Mouse (Mus musculus): ENCODE results near the gene Gcnt2. TPM values are rescaled to one million over a fixed set of nuclear protein-coding genes. Genes with fewer than 3 reads are reported as not detected.

Gcnt2 gene
- polyA plus RNA-seq, 1 experiment, result 57.5 TPM

DNA sequence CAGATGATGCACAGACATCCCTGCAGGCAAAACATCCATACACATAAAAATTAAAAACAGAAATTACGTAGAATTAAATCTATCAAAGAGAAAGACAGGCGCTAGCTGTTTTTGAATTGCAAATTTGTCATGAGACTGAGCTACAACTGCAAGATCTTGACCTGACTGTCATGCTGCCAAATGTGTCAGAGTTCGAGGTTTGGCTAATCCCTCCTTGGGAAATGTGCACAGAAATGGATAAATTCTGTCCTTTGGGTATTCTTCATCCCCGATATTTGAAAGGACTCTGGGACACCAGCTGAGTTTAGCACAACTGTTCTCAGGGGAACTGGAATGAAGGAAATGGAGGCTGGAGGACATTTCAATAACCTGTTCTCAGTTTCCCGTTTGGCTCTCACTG is 41.7 kb downstream of the Gcnt2 start:
- H3K27ac ChIP-seq (ENCODE audit: insufficient read depth, low read length), result no peak overlapping the region
- H3K36me3 ChIP-seq (ENCODE audit: control insufficient read depth, insufficient read depth, low read length, poor library complexity, severe bottlenecking), result peaks cover 28% of the 10 kb centered on the region
- H3K4me1 ChIP-seq (ENCODE audit: control insufficient read depth, insufficient read depth, low read length), result peaks cover 1% of the 10 kb centered on the region
- TF ChIP-seq EP300 (IDR thresholded peaks at IDR 0.05; ENCODE audit: insufficient read depth, low read depth, low read length) (no peak), POLR2A (IDR thresholded peaks at IDR 0.05; ENCODE audit: insufficient read depth, low read length) (no peak), CTCF (IDR thresholded peaks at IDR 0.05; ENCODE audit: low read depth, low read length) (no peak)
- H3K9me3 ChIP-seq (replicated peaks; ENCODE audit: control insufficient read depth, insufficient read depth, low read length, poor library complexity, severe bottlenecking), result no peaks in the 10 kb centered on the region
- H3K9ac ChIP-seq (ENCODE audit: low read depth, poor library complexity, severe bottlenecking), result no peak overlapping the region
- H3K4me3 ChIP-seq (ENCODE audit: low read depth, low read length), result no peak overlapping the region
- no peaks in the 10 kb centered on the region for H3K27me3 ChIP-seq (ENCODE audit: control insufficient read depth, insufficient read depth, low read length, poor library complexity, severe bottlenecking)

DNA sequence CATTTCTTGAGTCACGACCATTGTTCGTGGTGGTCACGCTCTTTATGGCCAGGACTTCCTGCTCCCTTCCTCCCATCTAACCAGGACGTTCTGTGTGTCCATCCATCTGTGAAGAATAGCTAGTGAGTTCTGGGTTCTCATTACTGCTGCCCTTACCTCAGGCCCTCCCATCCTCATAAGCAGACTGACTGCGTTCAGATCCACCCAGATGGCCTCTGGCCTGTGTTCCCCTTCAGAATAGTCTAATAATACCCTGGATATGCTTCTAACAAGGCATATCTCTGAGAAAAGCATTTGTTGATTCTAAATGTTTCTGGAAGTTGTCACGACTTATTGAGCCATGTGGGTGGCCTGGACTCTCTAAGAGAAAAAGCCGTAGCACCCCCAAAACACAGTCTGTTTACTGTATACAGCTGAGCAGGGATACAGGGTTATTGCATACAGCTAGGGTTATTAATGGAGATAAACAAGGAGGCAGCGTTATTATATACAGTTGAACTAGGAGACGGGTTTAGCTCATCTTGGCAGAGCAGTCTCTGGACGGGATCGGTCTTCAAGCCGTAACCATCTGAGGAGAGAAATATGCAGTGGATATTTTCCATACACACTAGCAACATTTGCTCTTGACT is 42.4 kb downstream of the Gcnt2 start:
- Histone ChIP-seq H3K36me3 (ENCODE audit: control insufficient read depth, insufficient read depth, low read length, poor library complexity, severe bottlenecking) (peaks cover 24% of the 10 kb centered on the region), H3K27me3 (ENCODE audit: control insufficient read depth, insufficient read depth, low read length, poor library complexity, severe bottlenecking) (no peaks in the 10 kb centered on the region), H3K27ac (ENCODE audit: insufficient read depth, low read length) (no peak overlapping the region), H3K4me1 (ENCODE audit: control insufficient read depth, insufficient read depth, low read length) (peaks cover 2% of the 10 kb centered on the region), H3K9me3 (replicated peaks; ENCODE audit: control insufficient read depth, insufficient read depth, low read length, poor library complexity, severe bottlenecking) (no peaks in the 10 kb centered on the region), H3K9ac (ENCODE audit: low read depth, poor library complexity, severe bottlenecking) (no peak overlapping the region), H3K4me3 (ENCODE audit: low read depth, low read length) (no peak overlapping the region)
- no peak for TF ChIP-seq EP300 (IDR thresholded peaks at IDR 0.05; ENCODE audit: insufficient read depth, low read depth, low read length)

DNA sequence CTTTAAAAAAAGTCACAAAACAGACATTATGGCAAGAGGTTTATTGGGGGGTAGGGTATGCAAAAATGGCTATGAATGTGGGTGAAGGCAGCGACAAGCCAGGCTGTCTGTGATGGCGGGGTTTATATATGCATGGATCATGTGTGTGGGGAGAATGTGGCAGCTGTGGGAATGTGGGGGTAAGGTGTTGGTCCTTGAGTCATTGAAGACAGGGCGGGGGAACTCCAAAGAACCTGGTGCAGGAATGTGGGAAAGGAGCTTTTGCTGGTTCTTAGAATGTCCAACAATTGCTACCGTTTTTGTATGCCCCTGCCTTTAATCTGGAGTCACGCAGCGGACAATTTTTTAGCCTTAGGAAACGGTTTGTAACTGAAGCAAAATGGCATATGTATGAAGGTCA is 44.5 kb downstream of the Gcnt2 start:
- H3K4me3 ChIP-seq (ENCODE audit: low read depth, low read length), result peak overlapping the region; percentile 33
- TF ChIP-seq EP300 (IDR thresholded peaks at IDR 0.05; ENCODE audit: insufficient read depth, low read depth, low read length) (no peak), POLR2A (IDR thresholded peaks at IDR 0.05; ENCODE audit: insufficient read depth, low read length) (no peak), CTCF (IDR thresholded peaks at IDR 0.05; ENCODE audit: low read depth, low read length) (no peak)
- peaks cover 25% of the 10 kb centered on the region for H3K36me3 ChIP-seq (ENCODE audit: control insufficient read depth, insufficient read depth, low read length, poor library complexity, severe bottlenecking)
- H3K4me1 ChIP-seq (ENCODE audit: control insufficient read depth, insufficient read depth, low read length), result peaks cover 2% of the 10 kb centered on the region
- H3K27ac ChIP-seq (ENCODE audit: insufficient read depth, low read length), result no peak overlapping the region; the same call in 1 of the 2 replicates
- no peak overlapping the region for H3K9ac ChIP-seq (ENCODE audit: low read depth, poor library complexity, severe bottlenecking)
- no peaks in the 10 kb centered on the region for H3K27me3 ChIP-seq (ENCODE audit: control insufficient read depth, insufficient read depth, low read length, poor library complexity, severe bottlenecking)
- H3K9me3 ChIP-seq (replicated peaks; ENCODE audit: control insufficient read depth, insufficient read depth, low read length, poor library complexity, severe bottlenecking), result no peaks in the 10 kb centered on the region

DNA sequence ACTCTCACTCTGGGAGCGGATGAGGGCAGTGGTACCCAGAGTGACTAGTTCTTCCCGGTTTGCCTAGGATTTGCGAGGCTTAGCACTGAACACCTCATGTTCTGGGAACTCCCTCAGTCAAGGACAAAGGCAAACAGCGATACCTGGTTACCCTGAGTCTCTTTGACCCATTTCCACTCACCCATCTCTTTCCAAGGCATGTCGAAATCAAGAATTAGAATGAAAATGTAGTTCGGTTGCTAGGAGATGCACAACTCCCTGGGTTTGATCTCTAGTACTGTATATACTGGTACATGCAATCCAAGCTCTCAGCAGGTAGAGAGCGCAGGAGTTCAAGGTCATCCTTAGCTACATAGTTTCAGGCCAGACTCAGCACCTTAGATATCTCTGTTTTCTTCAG is 47.0 kb downstream of the Gcnt2 start:
- H3K9ac ChIP-seq (ENCODE audit: low read depth, poor library complexity, severe bottlenecking), result no peak overlapping the region
- peaks cover 10% of the 10 kb centered on the region for H3K36me3 ChIP-seq (ENCODE audit: control insufficient read depth, insufficient read depth, low read length, poor library complexity, severe bottlenecking)
- H3K27ac ChIP-seq (ENCODE audit: insufficient read depth, low read length), result 0 out of 2 replicates have a peak overlapping the region, but pooled peaks have one; percentile 2
- H3K4me1 ChIP-seq (ENCODE audit: control insufficient read depth, insufficient read depth, low read length), result peaks cover 2% of the 10 kb centered on the region
- H3K27me3 ChIP-seq (ENCODE audit: control insufficient read depth, insufficient read depth, low read length, poor library complexity, severe bottlenecking), result no peaks in the 10 kb centered on the region
- TF ChIP-seq POLR2A (IDR thresholded peaks at IDR 0.05; ENCODE audit: insufficient read depth, low read length) (no peak), EP300 (IDR thresholded peaks at IDR 0.05; ENCODE audit: insufficient read depth, low read depth, low read length) (no peak), CTCF (IDR thresholded peaks at IDR 0.05; ENCODE audit: low read depth, low read length) (no peak)
- H3K4me3 ChIP-seq (ENCODE audit: low read depth, low read length), result no peak overlapping the region
- H3K9me3 ChIP-seq (replicated peaks; ENCODE audit: control insufficient read depth, insufficient read depth, low read length, poor library complexity, severe bottlenecking), result no peaks in the 10 kb centered on the region

DNA sequence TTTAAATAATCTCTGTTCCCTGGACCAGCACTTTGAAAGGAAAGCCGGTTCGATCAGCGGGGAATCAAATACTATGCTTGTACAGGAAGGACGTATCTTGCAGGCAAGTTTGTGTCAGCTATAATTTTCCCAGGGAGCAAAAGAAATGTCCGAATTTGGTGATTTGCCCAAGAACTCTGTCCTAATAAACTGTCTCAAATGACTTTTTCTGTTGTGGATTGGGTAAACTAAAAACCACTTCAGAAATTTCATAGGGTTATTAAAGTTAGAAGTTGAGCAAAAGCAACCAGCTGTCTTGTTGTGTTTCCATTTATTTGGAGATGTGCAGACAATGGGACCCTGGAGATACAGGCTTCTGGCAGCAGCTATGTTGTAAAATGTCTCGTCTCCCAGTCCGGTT is 47.7 kb downstream of the Gcnt2 start:
- Histone ChIP-seq H3K4me1 (ENCODE audit: control insufficient read depth, insufficient read depth, low read length) (peaks cover 2% of the 10 kb centered on the region), H3K36me3 (ENCODE audit: control insufficient read depth, insufficient read depth, low read length, poor library complexity, severe bottlenecking) (peaks cover 17% of the 10 kb centered on the region), H3K4me3 (ENCODE audit: low read depth, low read length) (no peak overlapping the region), H3K9me3 (replicated peaks; ENCODE audit: control insufficient read depth, insufficient read depth, low read length, poor library complexity, severe bottlenecking) (no peaks in the 10 kb centered on the region), H3K27me3 (ENCODE audit: control insufficient read depth, insufficient read depth, low read length, poor library complexity, severe bottlenecking) (no peaks in the 10 kb centered on the region), H3K9ac (ENCODE audit: low read depth, poor library complexity, severe bottlenecking) (no peak overlapping the region), H3K27ac (ENCODE audit: insufficient read depth, low read length) (peak overlapping the region; percentile 55)
- no peak for TF ChIP-seq EP300 (IDR thresholded peaks at IDR 0.05; ENCODE audit: insufficient read depth, low read depth, low read length)

DNA sequence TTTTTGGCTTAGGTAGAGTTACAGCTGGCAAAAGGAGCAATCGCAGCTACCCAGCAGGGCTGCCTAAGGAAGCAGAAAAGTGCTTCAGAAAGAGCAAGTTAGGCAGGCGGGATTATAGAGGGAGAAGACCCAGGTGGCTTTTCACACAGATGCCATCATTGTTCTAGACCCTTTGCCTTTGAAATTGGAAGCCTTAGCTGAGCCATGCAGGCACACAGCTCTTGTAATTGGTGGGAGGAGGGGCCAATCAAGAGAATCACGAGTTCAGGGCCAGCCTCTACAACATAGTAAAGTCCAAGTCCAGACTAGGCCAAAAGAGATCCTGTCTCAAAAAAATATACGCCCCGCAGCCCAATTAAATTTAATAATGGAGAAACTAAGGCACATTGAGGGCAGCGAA is 48.5 kb downstream of the Gcnt2 start:
- Histone ChIP-seq H3K9me3 (replicated peaks; ENCODE audit: control insufficient read depth, insufficient read depth, low read length, poor library complexity, severe bottlenecking) (no peaks in the 10 kb centered on the region), H3K27me3 (ENCODE audit: control insufficient read depth, insufficient read depth, low read length, poor library complexity, severe bottlenecking) (no peaks in the 10 kb centered on the region), H3K4me1 (ENCODE audit: control insufficient read depth, insufficient read depth, low read length) (peaks cover 2% of the 10 kb centered on the region), H3K27ac (ENCODE audit: insufficient read depth, low read length) (peak overlapping the region; percentile 55; the same call in 1 of the 2 replicates), H3K36me3 (ENCODE audit: control insufficient read depth, insufficient read depth, low read length, poor library complexity, severe bottlenecking) (peaks cover 16% of the 10 kb centered on the region), H3K4me3 (ENCODE audit: low read depth, low read length) (no peak overlapping the region), H3K9ac (ENCODE audit: low read depth, poor library complexity, severe bottlenecking) (no peak overlapping the region)
- TF ChIP-seq POLR2A (IDR thresholded peaks at IDR 0.05; ENCODE audit: insufficient read depth, low read length) (no peak), CTCF (IDR thresholded peaks at IDR 0.05; ENCODE audit: low read depth, low read length) (no peak), EP300 (IDR thresholded peaks at IDR 0.05; ENCODE audit: insufficient read depth, low read depth, low read length) (no peak)

Data from ES-Bruce4 (cell line).